Mouse (Mus musculus): Measurements from ENCODE around the gene Rnls. TPM values are rescaled to one million over a fixed set of nuclear protein-coding genes. Genes with fewer than 3 reads are reported as not detected.

Rnls gene
- polyA plus RNA-seq, 1 experiment from 2014 or later, result 6.3 TPM

GRCm38 (mm10) chr19:33100031-33100430 is 292.1 kb downstream of the Rnls start:
- H3K4me1 ChIP-seq, result no peaks in the 10 kb centered on the region; the same call in 1 of the 2 replicates
- H3K9me3 ChIP-seq, result no peaks in the 10 kb centered on the region
- no peak overlapping the region for H3K9ac ChIP-seq
- no peak for ATAC-seq (ENCODE audit: insufficient number of reproducible peaks, low FRiP score, low TSS enrichment, low read depth)
- no peak overlapping the region for H3K4me2 ChIP-seq
- no peak overlapping the region for H3K27ac ChIP-seq
- 57% methylated on average over 4 of the region's 4 CpGs for WGBS
- no peaks in the 10 kb centered on the region for H3K36me3 ChIP-seq
- H3K4me3 ChIP-seq, result no peak overlapping the region
- H3K27me3 ChIP-seq, result no peaks in the 10 kb centered on the region

- Histone ChIP-seq H3K9me3 (no peaks in the 10 kb centered on the region), H3K36me3 (no peaks in the 10 kb centered on the region), H3K4me1 (no peaks in the 10 kb centered on the region; the same call in 1 of the 2 replicates), H3K27ac (no peak overlapping the region), H3K4me2 (no peak overlapping the region), H3K27me3 (no peaks in the 10 kb centered on the region), H3K9ac (no peak overlapping the region), H3K4me3 (no peak overlapping the region)
- ATAC-seq (ENCODE audit: insufficient number of reproducible peaks, low FRiP score, low TSS enrichment, low read depth), result no peak
- WGBS, result 86% methylated on average over 9 of the region's 9 CpGs
Measured at GRCm38 (mm10) chr19:33099201-33099788, 292.8 kb downstream of the Rnls start.

DNA sequence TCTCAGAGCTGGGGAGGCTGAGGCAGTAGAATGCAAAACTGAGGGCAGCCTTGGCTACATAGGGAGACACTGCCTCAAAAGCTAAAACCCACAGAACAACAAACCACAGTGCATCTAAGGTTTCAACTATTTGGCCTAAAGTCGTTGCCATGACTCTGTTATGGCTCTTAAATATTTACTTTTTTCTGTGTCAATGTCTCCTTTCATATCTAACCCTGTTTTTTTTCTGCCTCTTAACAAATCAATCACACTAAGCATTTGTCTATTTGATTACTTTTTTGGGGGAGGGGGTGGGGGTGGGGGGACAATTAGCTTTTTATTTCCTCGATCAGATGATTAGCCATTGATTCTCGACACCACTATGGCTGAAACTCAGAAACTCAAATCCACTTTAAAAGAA is 294.4 kb downstream of the Rnls start:
- no peaks in the 10 kb centered on the region for H3K36me3 ChIP-seq
- no peak overlapping the region for H3K9ac ChIP-seq
- H3K4me2 ChIP-seq, result no peak overlapping the region
- no peak overlapping the region for H3K27ac ChIP-seq
- no peaks in the 10 kb centered on the region for H3K27me3 ChIP-seq
- H3K9me3 ChIP-seq, result no peaks in the 10 kb centered on the region
- H3K4me1 ChIP-seq, result no peaks in the 10 kb centered on the region; the same call in 1 of the 2 replicates
- ATAC-seq (ENCODE audit: insufficient number of reproducible peaks, low FRiP score, low TSS enrichment, low read depth), result no peak
- no peak overlapping the region for H3K4me3 ChIP-seq
- WGBS, result 70% methylated on average over 3 of the region's 3 CpGs

DNA sequence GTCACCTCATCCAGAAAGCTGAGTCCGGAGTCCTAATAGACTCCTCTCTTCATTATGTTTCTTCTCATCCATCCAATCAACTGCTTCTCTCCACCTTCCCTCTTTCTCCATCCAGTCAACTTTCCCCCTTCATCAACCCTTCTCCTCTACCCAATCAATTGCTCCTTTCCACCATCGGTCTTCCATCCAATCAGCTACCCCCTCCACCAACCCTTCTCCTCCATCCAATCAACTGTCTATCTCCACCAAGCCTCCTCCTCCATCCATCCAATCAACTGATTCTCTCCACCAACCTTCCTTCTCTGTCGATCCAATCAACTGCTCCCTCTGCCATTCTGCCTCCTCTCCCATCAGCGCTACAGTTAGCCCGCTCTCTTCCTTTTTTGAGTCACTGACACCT is 295.5 kb downstream of the Rnls start:
- Histone ChIP-seq H3K27me3 (no peaks in the 10 kb centered on the region), H3K4me2 (no peak overlapping the region), H3K9ac (no peak overlapping the region), H3K27ac (no peak overlapping the region), H3K36me3 (no peaks in the 10 kb centered on the region), H3K4me1 (no peaks in the 10 kb centered on the region; the same call in 1 of the 2 replicates), H3K9me3 (no peaks in the 10 kb centered on the region), H3K4me3 (no peak overlapping the region)
- 95% methylated on average over 5 of the region's 5 CpGs for WGBS
- no peak for ATAC-seq (ENCODE audit: insufficient number of reproducible peaks, low FRiP score, low TSS enrichment, low read depth)

GRCm38 (mm10) chr19:33092575-33092974 is 299.5 kb downstream of the Rnls start:
- Histone ChIP-seq H3K27ac (no peak overlapping the region), H3K27me3 (no peaks in the 10 kb centered on the region), H3K9me3 (no peaks in the 10 kb centered on the region), H3K4me1 (no peaks in the 10 kb centered on the region), H3K36me3 (no peaks in the 10 kb centered on the region), H3K4me3 (no peak overlapping the region), H3K9ac (no peak overlapping the region), H3K4me2 (no peak overlapping the region)
- no peak for ATAC-seq (ENCODE audit: insufficient number of reproducible peaks, low FRiP score, low TSS enrichment, low read depth)

DNA sequence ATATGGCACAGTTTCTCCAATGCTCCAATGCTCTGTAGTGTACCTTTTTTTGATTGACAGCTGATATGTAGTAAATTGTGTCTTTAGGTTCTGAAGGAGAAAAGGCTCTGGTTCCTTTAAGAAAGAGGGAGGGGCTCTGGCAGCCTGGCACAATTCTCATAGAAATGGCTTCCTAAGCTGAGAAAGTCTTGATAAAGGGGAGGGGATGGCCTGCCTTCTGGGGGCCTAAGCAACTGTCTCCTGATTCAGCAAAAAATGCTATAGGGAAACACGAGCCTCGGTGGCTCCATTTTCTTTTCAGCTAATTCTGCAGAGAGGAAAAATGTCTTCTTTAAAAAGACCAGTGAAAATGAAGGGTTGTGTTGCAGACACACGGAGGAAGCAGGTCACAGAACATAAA is 300.8 kb downstream of the Rnls start:
- Histone ChIP-seq H3K4me2 (no peak overlapping the region), H3K27me3 (no peaks in the 10 kb centered on the region), H3K4me3 (no peak overlapping the region), H3K9ac (no peak overlapping the region), H3K4me1 (no peaks in the 10 kb centered on the region), H3K36me3 (no peaks in the 10 kb centered on the region), H3K27ac (no peak overlapping the region), H3K9me3 (no peaks in the 10 kb centered on the region)
- 57% methylated on average over 3 of the region's 3 CpGs for WGBS
- ATAC-seq (ENCODE audit: insufficient number of reproducible peaks, low FRiP score, low TSS enrichment, low read depth), result no peak

DNA sequence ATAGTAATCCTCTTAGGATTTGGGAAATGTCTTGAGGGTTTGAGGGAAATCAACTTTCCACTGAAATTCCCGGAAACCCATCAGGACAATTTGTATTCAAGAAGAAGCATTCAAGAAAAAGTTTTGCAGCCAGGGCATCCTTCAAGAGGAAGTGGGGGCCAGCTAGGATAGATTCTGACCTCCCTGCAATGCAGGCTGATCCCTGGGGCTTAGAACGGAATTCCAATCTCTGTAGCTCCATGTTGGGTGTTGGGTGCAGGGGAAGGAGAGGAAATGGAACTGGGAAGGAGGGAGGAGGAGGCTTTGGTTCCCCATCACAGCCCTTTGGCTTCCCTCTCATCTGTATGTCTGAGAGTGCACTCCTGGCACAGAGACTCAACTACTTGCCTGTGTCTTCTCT is 303.2 kb downstream of the Rnls start:
- Histone ChIP-seq H3K9ac (no peak overlapping the region), H3K9me3 (no peaks in the 10 kb centered on the region), H3K4me3 (no peak overlapping the region), H3K27me3 (no peaks in the 10 kb centered on the region), H3K36me3 (no peaks in the 10 kb centered on the region), H3K4me2 (no peak overlapping the region), H3K4me1 (no peaks in the 10 kb centered on the region), H3K27ac (no peak overlapping the region)
- ATAC-seq (ENCODE audit: insufficient number of reproducible peaks, low FRiP score, low TSS enrichment, low read depth), result no peak
- 68% methylated on average over 2 of the region's 2 CpGs for WGBS

DNA sequence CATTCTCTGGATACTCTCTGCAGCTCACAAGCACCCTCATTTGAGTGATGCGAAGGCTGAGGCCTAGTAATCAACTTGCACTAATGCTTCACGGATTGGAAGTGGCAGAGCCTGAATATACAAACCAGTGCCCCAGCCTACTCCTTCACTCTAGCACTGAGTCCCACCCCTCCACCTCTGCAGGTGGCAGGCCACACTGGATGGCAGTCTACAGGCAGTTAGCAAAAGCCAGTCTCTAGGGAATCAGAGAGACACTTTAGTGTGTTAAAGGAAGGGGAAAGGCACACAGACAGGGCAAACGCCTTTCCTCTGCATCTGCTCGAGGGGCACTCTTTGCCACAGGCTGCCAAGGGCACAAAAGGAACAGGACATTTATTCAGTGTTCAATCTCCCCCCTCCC is 304.1 kb downstream of the Rnls start:
- WGBS, result 80% methylated on average over 4 of the region's 4 CpGs
- H3K4me1 ChIP-seq, result 0 out of 2 replicates have a peak, but pooled peaks cover 3% of the 10 kb centered on the region
- no peak overlapping the region for H3K9ac ChIP-seq
- no peaks in the 10 kb centered on the region for H3K9me3 ChIP-seq
- no peaks in the 10 kb centered on the region for H3K36me3 ChIP-seq
- H3K4me3 ChIP-seq, result no peak overlapping the region
- no peak for ATAC-seq (ENCODE audit: insufficient number of reproducible peaks, low FRiP score, low TSS enrichment, low read depth)
- H3K4me2 ChIP-seq, result no peak overlapping the region
- H3K27me3 ChIP-seq, result no peaks in the 10 kb centered on the region
- H3K27ac ChIP-seq, result no peak overlapping the region

Small RNA genes within 50 kb of the gene (microRNA-seq; reads per million reads assigned to microRNA genes)
- gene Mir3970, result 3.9 reads per million, percentile 12 among the genes with 10 or more reads in this experiment

Other genes starting within 250 kb of the Rnls start
- gene Lipo4, start 125.5 kb upstream of the Rnls start, polyA plus RNA-seq (2015; fragmentation: Nextera tagmentation; extraction: Ambion mirVana), result not detected in 2 replicates
- not detected in 2 replicates for gene Gm8978, start 233.0 kb upstream of the Rnls start, polyA plus RNA-seq (2015; fragmentation: Nextera tagmentation; extraction: Ambion mirVana)

Measured in limb, embryonic 15.5 days (tissue).